Mouse (Mus musculus) heart, adult 11 months (tissue): ENCODE results near the gene Sec22c.

ENCODE experiments used
- DNase-seq: peaks from one replicate; pipeline ENCODE4 v3.0.0; 2022

Gene Sec22c

GRCm38 (mm10) chr9:121704646-121705625 lies at the start of gene Sec22c:
Sec22c (minus strand) TSS chr9:121705490.
- peak; percentile 100 for DNase-seq

- peak; percentile 87 for DNase-seq
Observed at GRCm38 (mm10) chr9:121754624-121755023, 49.3 kb upstream of the Sec22c start.

DNA sequence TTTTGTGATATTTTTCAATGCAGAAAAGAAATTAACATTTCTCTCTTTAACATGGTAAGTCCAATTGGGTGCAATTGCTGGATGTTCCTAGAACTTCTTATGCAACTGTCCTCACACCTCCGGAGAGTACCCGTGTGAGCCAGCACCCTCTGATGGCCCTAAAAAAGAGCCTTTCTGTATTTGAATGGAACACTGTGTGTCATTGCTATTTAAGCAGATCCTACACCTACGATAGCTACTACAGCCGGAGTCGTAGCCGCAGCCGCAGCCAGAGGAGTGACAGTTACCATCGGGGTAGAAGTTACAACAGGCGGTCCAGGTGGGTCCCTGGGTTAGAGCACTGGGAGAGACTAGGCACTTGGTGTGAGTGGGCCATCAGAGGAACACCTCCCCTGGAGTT lies 47.5 kb upstream of the Sec22c start:
- no peak for DNase-seq

DNA sequence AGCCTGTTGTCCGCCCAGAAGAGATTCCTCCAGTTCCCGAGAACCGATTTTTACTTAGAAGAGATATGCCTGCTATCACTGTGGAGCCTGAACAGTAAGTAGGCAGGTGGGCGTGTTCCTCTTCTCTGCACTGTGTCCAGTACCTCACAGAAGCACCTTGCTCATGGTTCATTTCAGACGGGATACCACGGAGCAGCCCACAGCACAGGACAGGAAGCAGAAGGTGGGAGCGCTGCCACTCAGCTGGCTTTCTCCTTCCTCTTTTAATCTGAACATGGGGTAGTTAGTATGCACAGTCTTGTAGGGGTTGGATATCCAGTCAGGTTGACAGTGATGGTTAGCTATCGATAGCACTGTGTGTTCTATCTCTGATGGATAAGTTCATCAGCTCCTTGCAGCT lies 38.8 kb upstream of the Sec22c start:
- no peak for DNase-seq

- no peak for DNase-seq
Observed at GRCm38 (mm10) chr9:121741168-121741567, 35.9 kb upstream of the Sec22c start.

GRCm38 (mm10) chr9:121740490-121740889 lies 35.2 kb upstream of the Sec22c start:
- DNase-seq, result no peak

DNA sequence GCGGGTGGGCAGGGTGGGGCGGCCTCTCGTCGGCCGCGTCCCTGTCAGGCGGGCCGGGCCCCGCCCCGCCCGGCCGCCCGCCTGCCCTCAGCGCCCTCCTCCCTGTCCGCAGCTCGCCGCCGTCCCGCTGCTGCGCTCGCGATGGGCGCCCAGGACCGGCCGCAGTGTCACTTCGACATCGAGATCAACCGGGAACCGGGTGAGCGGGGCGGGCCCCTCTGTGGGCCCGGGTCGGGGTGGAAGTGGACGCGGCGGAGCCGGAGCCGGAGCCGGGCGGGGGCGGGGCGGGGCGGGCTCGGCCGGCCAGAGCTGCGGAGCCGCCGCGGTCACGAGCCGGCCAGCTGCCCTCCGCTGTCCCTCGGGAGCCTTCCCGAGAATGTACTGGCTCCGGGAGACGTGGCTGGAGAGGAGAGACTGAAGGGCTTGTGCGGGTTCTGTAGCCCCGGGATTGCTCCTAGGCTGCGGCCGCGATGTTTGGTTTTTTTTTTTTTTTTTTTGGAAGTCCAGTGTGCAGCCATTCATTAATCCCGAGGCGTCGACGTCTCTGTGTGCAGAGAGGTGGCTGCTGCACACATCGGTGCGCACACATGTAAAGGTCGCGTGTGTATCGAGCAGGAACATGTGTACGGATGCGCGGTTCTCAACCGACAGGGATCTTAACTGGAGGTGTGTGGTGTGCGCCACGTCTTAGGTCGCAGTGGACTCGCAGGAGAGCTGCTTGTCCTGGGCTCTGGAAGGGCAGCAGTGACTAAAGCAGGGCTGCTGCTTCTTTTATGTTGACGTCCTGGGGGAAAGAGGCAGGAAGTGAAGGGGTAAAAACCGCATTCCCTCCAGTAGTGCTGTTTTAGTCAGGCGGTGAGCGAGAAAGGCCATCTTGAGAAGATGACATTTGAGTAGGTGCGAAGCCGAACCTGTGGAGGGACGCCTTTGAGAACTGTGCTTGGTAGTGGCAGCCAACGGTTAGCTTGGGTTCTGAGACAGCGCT lies 14.3 kb upstream of the Sec22c start:
- DNase-seq, result peak; percentile 89

GRCm38 (mm10) chr9:121718792-121719318 lies 13.6 kb upstream of the Sec22c start, which contains the start of gene Nktr:
Nktr (plus strand) TSS chr9:121719169.
- DNase-seq, result peak; percentile 100

DNA sequence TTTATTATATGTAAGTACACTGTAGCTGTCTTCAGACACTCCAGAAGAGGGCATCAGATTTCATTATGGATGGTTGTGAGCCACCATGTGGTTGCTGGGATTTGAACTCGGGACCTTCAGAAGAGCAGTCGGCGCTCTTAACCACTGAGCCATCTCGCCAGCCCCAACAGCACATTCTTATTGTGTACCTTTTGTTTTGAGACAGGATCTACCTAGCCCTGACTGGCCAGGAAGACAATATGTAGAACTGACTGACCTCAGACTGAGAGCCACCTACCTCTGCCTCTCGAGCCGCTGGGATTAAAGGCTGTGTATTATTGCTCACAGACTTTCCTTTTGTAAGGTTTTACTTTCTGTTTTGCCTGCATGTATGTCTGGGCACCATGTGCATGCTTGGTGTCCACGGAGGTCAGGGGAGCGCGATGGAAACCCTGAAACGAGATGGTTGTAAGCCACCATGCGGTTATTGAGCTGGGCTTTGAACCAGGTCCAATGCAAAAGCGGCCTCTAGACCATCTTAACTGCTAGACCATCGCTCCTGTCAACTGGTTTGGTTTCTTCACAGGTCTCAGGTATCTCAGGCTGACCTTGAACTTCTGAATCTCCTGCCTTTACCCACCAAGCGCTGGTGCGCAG lies 12.9 kb upstream of the Sec22c start:
- no peak for DNase-seq

GRCm38 (mm10) chr9:121717048-121717447 lies 11.8 kb upstream of the Sec22c start:
- DNase-seq, result peak; percentile 90

- no peak for DNase-seq
Observed at GRCm38 (mm10) chr9:121710584-121710975, 5.3 kb upstream of the Sec22c start.

DNA sequence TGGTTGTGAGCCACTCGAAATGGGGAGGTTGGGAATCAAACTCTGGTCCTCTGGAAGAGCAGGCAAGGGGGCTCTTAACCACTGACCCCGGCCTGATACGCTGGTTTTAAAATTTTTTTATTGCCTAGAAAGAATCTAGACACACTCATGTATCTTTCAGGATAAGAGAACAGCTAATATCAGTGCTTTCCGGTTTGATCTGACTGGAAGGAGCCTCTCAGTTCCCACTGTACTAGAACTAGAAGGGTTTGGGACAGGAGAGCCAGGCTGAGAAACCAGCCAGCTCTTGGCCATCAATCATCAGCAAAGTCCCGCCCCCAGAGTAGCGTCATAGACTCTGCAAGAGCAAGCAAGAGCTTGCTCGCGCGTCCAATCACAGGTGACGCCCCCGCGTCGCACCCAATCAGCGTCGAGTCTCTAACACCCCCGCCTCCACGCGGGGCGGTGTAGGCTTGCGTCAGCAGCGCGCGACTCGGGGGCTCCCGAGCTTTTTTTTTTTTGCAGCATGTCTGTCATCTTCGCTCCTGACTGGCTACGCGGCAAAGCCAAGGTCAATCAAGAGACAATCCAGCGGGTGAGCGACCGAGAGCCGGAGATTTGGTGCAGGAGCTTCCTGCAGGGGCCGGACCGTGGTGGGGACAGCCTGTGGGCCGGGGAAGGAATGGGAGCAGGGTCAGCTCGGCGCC lies 4.8 kb upstream of the Sec22c start, which contains the start of gene Ss18l2:
TSS of gene Ss18l2 (plus strand) at position 432 of the 686 bp plus-strand sequence.
- peak; percentile 100 for DNase-seq

DNA sequence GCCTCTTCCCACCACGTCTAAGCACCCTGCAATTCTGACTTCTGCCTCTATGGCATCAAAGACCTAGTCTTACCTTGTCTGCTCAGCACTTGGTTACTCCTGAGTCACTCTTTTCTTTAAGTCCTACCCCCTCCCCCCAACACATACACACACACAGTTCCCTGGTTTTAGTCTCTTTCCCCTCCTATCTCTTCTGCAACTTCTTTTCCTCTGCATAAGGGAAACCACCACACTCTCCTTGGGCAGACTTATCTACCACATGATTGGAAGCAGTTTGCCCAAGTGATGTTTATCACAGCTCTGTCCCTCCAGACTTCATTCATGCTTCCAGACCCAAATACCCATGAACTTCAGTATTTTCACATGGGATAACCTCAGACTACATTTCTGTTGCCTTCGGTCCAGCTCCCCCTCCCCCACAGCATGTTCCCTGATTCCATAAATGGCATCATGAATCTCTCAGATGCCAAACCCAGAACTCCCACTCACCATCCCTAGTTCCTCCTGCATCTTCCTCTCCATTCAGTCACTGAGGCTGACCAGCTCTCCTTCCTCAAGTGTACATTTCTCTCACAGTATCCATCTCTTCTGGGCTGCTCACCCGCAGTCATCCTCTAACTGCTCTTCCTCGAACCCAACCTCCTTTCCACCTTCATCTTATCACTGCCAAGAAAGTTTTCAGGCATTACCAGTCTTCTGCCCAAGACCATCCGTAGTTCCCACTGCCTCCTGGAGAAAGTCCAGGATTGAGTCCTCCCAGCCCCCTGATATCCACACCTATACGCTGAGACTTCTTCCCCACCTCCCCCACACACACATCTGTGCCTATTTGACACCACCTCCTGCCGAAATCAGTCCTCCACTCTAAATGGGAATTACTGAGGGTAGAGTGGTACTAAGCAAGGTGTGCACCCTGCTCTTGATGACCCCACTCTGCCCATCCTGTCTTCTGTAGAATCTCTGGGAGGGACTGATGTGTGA lies 3.5 kb upstream of the Sec22c start:
- peak; percentile 91 for DNase-seq

DNA sequence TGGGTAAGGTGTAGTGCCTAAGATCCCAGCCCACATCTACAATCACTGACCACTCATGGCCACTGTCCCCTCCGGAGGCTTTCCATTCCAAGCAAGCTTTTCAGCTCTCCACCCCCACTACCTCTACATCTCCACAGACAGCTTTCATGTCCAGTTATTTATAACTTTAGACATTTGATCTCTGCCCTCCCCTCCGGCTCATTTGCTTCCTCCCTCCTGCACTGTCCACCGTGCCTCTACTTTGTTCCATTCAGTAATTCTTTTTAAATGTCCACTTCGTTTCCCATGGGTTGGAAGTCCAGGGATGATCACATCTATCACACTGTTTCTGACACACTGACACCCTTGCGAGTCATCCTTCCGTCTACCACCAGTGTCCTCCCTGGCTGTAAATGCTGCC lies 2.5 kb upstream of the Sec22c start:
- DNase-seq, result no peak

GRCm38 (mm10) chr9:121706029-121706675 lies 862 bp upstream of the Sec22c start:
- DNase-seq, result peak; percentile 89

- peak; percentile 94 for DNase-seq
Observed at GRCm38 (mm10) chr9:121704261-121704645, 1.0 kb downstream of the Sec22c start.

DNA sequence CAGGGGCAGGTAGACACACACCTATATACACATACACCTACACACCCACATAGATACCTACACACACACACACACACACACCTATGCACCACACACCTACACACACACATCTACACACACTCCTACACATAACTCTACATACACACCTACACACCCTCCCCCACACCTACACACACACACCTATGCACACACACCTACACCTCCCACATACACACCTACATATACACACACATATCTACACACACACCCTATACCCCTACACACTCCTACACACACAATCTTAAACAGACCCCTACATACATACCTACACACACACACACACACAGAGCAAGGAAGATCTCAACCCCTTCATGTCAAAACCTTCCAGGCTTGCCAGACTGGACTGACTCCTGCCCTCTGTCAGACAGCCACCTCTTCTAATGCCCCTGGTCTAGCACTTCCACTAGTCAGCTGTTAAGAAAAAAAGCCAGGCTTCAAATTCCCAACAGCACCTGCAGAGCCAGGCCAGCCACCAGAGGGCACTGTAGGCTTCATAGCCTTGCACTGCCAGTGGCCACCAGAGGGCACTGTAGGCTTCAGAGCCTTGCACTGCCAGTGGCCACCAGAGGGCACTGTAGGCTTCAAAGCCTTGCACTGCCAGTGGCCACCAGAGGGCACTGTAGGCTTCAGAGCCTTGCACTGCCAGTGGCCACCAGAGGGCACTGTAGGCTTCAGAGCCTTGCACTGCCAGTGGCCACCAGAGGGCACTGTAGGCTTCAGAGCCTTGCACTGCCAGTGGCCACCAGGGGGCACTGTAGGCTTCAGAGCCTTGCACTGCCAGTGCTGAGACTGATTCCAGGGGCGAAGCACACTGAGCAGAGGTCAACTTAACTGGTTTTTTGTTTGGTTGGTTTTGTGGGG lies 7.9 kb downstream of the Sec22c start:
- peak; percentile 86 for DNase-seq

DNA sequence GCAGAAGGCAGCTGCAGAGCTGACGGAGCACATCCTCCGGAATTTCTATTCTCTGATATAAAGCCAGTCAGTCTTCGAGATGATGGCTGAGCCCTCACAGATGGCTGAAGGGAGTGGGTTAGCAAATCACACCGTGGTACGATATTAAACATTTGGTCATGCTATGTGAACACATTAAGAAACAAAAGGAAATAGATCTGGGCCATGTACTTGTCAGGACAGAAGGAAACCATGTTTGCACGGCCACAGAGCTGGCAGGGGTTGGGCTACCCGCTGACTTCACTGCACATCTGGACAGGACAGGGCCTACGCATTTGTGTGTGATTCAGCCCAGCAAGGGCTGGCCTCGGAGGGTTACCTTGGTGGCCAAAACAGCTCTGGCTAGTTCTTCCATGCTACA lies 8.7 kb downstream of the Sec22c start:
- DNase-seq, result no peak

DNA sequence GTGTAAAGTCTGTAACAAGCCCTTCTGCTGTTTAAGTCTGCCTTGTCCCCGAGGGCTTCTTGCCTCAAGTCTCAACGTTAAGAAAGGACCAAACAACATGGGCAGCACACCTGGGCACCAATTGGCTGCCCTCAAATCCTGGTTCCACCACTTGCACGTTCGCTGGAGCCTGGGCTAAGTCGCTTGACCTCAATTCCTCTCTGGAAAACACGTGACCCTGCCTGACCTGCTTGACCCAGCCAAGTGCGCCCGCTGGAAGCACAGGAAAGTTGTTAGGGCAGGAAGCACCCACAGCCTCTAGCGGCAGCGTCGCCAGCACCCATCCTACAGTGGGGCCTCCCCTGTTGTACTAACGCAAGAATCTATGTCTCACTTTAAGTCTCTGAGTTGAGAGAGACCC lies 10.6 kb downstream of the Sec22c start:
- DNase-seq, result no peak
